ENCODE assay signal across 15 mouse cellular contexts in the genomic region with DNA sequence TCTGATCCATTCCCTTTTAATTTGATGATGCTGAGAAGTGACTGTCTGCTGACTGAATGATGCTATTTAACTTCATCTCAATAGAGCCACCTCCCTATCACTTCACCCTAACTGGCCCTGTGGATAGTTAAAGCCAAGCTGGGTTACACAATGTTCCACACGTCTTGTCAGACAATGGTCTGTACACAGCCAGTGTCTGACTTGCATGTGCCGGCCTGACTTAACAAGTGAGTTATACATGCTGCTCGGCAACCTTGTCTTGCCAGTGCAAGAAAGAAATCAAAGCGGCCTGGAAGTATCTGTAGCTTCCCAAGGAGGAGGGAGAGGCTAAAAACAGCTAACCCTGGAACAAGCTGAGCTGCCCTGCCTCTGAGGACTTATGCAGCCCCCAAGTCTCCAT.
DNase-seq lines count a peak whose midpoint lies in the region; ATAC-seq and TF ChIP-seq lines count a peak whose summit lies in the region.
"Had no signal": no experiment of that assay in that cellular context is flagged by ENCODE, and none has a peak within 500 bp of the region (broad histone marks: within the 10 kb centered on the region; RNA-seq: fewer than 3 reads in every experiment).

No protein-coding gene starts in this region.

- no peak overlapping the region for H3K4me3 ChIP-seq in gastrocnemius, adult 2 months
- H3K4me3 ChIP-seq in lung, postnatal 0 days (ENCODE audit: low read depth, low read length) = no peak overlapping the region
- H3K4me3 ChIP-seq: erythroblast, embryonic 14.5 days; liver, embryonic 13.5 days; neural tube, embryonic 12.5 days had no signal

- no peak overlapping the region for H3K4me2 ChIP-seq in lung, postnatal 0 days (replicated peaks; ENCODE audit: low read depth, low read length)
- H3K4me2 ChIP-seq: liver, embryonic 13.5 days; neural tube, embryonic 12.5 days had no signal

- intact Hi-C loops in gastrocnemius, adult 2 months (cut with DNase I) = no loop called here
- intact Hi-C loops in gastrocnemius, postnatal 36 days (cut with DNase I) = no loop called here

- TF ChIP-seq CTCF in gastrocnemius, adult 2 months (IDR thresholded peaks at IDR 0.05) = no peak
- no peak for TF ChIP-seq CTCF in lung, postnatal 0 days (IDR thresholded peaks at IDR 0.05)

- H3K27ac ChIP-seq in gastrocnemius, adult 2 months = peak overlapping the region; percentile 59
- H3K27ac ChIP-seq in lung, postnatal 0 days (ENCODE audit: low read length) = no peak overlapping the region
- H3K27ac ChIP-seq: liver, embryonic 13.5 days; neural tube, embryonic 12.5 days had no signal

- peaks cover 5% of the 10 kb centered on the region for H3K4me1 ChIP-seq in lung, postnatal 0 days (ENCODE audit: insufficient read depth, low read depth, low read length)

- 47% methylated on average over 4 of the region's 4 CpGs for WGBS in lung, postnatal 0 days

- H3K9ac ChIP-seq in lung, postnatal 0 days (replicated peaks; ENCODE audit: low read depth) = no peak overlapping the region
- H3K9ac ChIP-seq: liver, embryonic 13.5 days; neural tube, embryonic 12.5 days had no signal

- no peak for DNase-seq in gastrocnemius, adult 2 months
- DNase-seq in gastrocnemius, postnatal 36 days = no peak
- peak; percentile 45 for DNase-seq in lung, postnatal 0 days (ENCODE audit: low spot score)
- no peak for DNase-seq in lung, postnatal 4 days
- DNase-seq in embryo, embryonic 11 days = peak; percentile 33
- DNase-seq in naive thymus-derived CD4-positive, alpha-beta T cell, adult 2 months (ENCODE audit: low read depth) = peak; percentile 39
- DNase-seq in spleen, postnatal 10 days (ENCODE audit: low spot score in 2 of 2) = no peak
- DNase-seq: cerebellum, postnatal 14 days; gastrocnemius, postnatal 14 days; liver, embryonic 13.5 days; right cerebral cortex, postnatal 25 days had no signal

- peak; percentile 54 for ATAC-seq in lung, postnatal 0 days
- ATAC-seq in frontal cortex, adult (ENCODE audit: low TSS enrichment) = no peak
- ATAC-seq: intestine, embryonic 16.5 days had no signal

- no peak for TF ChIP-seq EP300 in lung, postnatal 0 days (IDR thresholded peaks at IDR 0.05)

- H3K9me3 ChIP-seq in lung, postnatal 0 days (ENCODE audit: low read length) = no peaks in the 10 kb centered on the region
- H3K9me3 ChIP-seq: liver, embryonic 13.5 days; neural tube, embryonic 12.5 days had no signal

- no peaks in the 10 kb centered on the region for H3K36me3 ChIP-seq in lung, postnatal 0 days (ENCODE audit: insufficient read depth, low read length)
- H3K36me3 ChIP-seq: liver, embryonic 13.5 days; neural tube, embryonic 12.5 days had no signal

- H3K27me3 ChIP-seq in lung, postnatal 0 days (replicated peaks; ENCODE audit: insufficient read depth, low read length) = no peaks in the 10 kb centered on the region
- H3K27me3 ChIP-seq: liver, embryonic 13.5 days; neural tube, embryonic 12.5 days had no signal

Comparison
In these comparisons a context has a peak if more than half of its experiments do, and no peak if none do; other contexts are left out.
1. DNase-seq: peak in lung, postnatal 0 days (single experiment), embryo, embryonic 11 days (single experiment) and naive thymus-derived CD4-positive, alpha-beta T cell, adult 2 months (single experiment); none in gastrocnemius, adult 2 months (single experiment), gastrocnemius, postnatal 36 days (0 of 2), lung, postnatal 4 days (0 of 2) and spleen, postnatal 10 days (0 of 2).